Mouse (Mus musculus) heart, postnatal 14 days (tissue): ENCODE data around the gene Exph5. TPM values are rescaled to one million over a fixed set of nuclear protein-coding genes. Genes with fewer than 3 reads are reported as not detected.

Experiments used
- DNase-seq, 2 experiments: peaks; one replicate each; pipeline ENCODE4 v3.0.0; 2021 to 2022
- intact Hi-C: fragments of 180-260 bp; cut with DNase I; formaldehyde crosslinking; loops from one replicate; pipeline ENCODE4 v1.15.1; 2025
- total RNA-seq, 2 experiments: library from RNA; stranded (reverse); gene quantifications; 2 replicates each; pipeline ENCODE4 v1.2.3; 2021

Gene Exph5
- total RNA-seq, 2 experiments from 2014 or later: 0.22 to 0.34 TPM

GRCm38 (mm10) chr9:53312981-53313380 is 11.5 kb downstream of the Exph5 start:
- intact Hi-C loops: no loop called here
- DNase-seq: no peak

GRCm38 (mm10) chr9:53320894-53321650 is 19.6 kb downstream of the Exph5 start:
- peak; percentile 3 to 35 for DNase-seq
- intact Hi-C loops: no loop called here

GRCm38 (mm10) chr9:53321683-53322082 is 20.2 kb downstream of the Exph5 start:
- intact Hi-C loops: no loop called here
- DNase-seq: no peak

GRCm38 (mm10) chr9:53323419-53324251 is 22.2 kb downstream of the Exph5 start:
- intact Hi-C loops: no loop called here
- DNase-seq: no peak

GRCm38 (mm10) chr9:53325363-53326090 is 24.1 kb downstream of the Exph5 start:
- DNase-seq: no peak
- intact Hi-C loops: loop anchor here (5.0 kb wide), 1 partner anchor 72 kb away; no protein-coding TSS in a partner anchor

GRCm38 (mm10) chr9:53328203-53328602 is 26.7 kb downstream of the Exph5 start:
- intact Hi-C loops: loop anchor here (5.0 kb wide), 1 partner anchor 69 kb away; no protein-coding TSS in a partner anchor
- no peak for DNase-seq

GRCm38 (mm10) chr9:53329301-53330206 is 28.1 kb downstream of the Exph5 start:
- intact Hi-C loops: loop anchor here (5.0 kb wide), 1 partner anchor 68 kb away; no protein-coding TSS in a partner anchor
- DNase-seq: no peak

GRCm38 (mm10) chr9:53330247-53330646 is 28.8 kb downstream of the Exph5 start:
- intact Hi-C loops: no loop called here
- no peak for DNase-seq

GRCm38 (mm10) chr9:53333436-53333835 is 32.0 kb downstream of the Exph5 start:
- intact Hi-C loops: no loop called here
- DNase-seq: no peak

GRCm38 (mm10) chr9:53335131-53335530 is 33.7 kb downstream of the Exph5 start:
- intact Hi-C loops: no loop called here
- DNase-seq: no peak

GRCm38 (mm10) chr9:53339603-53340002 is 38.1 kb downstream of the Exph5 start:
- DNase-seq: no peak
- intact Hi-C loops: loop anchor here (5.0 kb wide), 1 partner anchor 43 kb away; the partner anchor contains the start of gene Kdelc2

- no peak for DNase-seq
- intact Hi-C loops: loop anchor here (5.0 kb wide), 1 partner anchor 42 kb away; the partner anchor contains the start of gene Kdelc2
These were observed 39.0 kb downstream of the Exph5 start for GRCm38 (mm10) chr9:53340328-53340916.

- DNase-seq: peak in 1 of 2 experiments; percentile 8
- intact Hi-C loops: loop anchor here (5.0 kb wide), 1 partner anchor 41 kb away; the partner anchor contains the start of gene Kdelc2
These were observed 39.5 kb downstream of the Exph5 start for GRCm38 (mm10) chr9:53340969-53341368.

- DNase-seq: no peak
- intact Hi-C loops: loop anchor here (5.0 kb wide), 1 partner anchor 40 kb away; the partner anchor contains the start of gene Kdelc2
These were observed 40.5 kb downstream of the Exph5 start for GRCm38 (mm10) chr9:53341981-53342380.

- intact Hi-C loops: loop anchor here (5.0 kb wide), 1 partner anchor 37 kb away; the partner anchor contains the start of gene Kdelc2
- DNase-seq: no peak
These were observed 43.4 kb downstream of the Exph5 start for GRCm38 (mm10) chr9:53344646-53345432.

- intact Hi-C loops: no loop called here
- DNase-seq: no peak
These were observed 44.3 kb downstream of the Exph5 start for GRCm38 (mm10) chr9:53345728-53346127.

GRCm38 (mm10) chr9:53346402-53346801 is 44.9 kb downstream of the Exph5 start:
- DNase-seq: no peak
- intact Hi-C loops: no loop called here

- no peak for DNase-seq
- intact Hi-C loops: no loop called here
These were observed 47.7 kb downstream of the Exph5 start for GRCm38 (mm10) chr9:53349211-53349610.
